13 mouse cellular contexts compared by ENCODE assay signal in genomic region chr9:77352432-77353175, GRCm38 (mm10). TPM values are rescaled to one million over a fixed set of nuclear protein-coding genes. Genes with fewer than 3 reads are reported as not detected.
DNase-seq lines count a peak whose midpoint lies in the region; ATAC-seq and TF ChIP-seq lines count a peak whose summit lies in the region.
"Had no signal": no experiment of that assay in that cellular context is flagged by ENCODE, and none has a peak within 500 bp of the region (broad histone marks: within the 10 kb centered on the region; RNA-seq: fewer than 3 reads in every experiment).

Mlip (minus strand) TSS chr9:77352969.

- H3K27me3 ChIP-seq in heart, postnatal 0 days (ENCODE audit: control insufficient read depth, insufficient read depth, low read length), result no peaks in the 10 kb centered on the region
- no peaks in the 10 kb centered on the region for H3K27me3 ChIP-seq in cerebellum, adult 2 months (ENCODE audit: control insufficient read depth, insufficient read depth, low read length)
- H3K27me3 ChIP-seq in hindbrain, embryonic 12.5 days, result no peaks in the 10 kb centered on the region
- H3K27me3 ChIP-seq: hindbrain, embryonic 15.5 days had no signal

- H3K9me3 ChIP-seq in heart, postnatal 0 days (replicated peaks; ENCODE audit: control insufficient read depth, low read length), result no peaks in the 10 kb centered on the region
- peaks cover 5% of the 10 kb centered on the region; the same call in 1 of the 2 replicates for H3K9me3 ChIP-seq in hindbrain, embryonic 12.5 days (replicated peaks)
- H3K9me3 ChIP-seq: forebrain, embryonic 10.5 days; hindbrain, embryonic 15.5 days had no signal

- ATAC-seq in heart, postnatal 0 days (ENCODE audit: insufficient read depth, low read depth), result peak; percentile 89
- ATAC-seq in hindbrain, embryonic 12.5 days (ENCODE audit: low FRiP score), result no peak

- no peak for TF ChIP-seq CTCF in layer of hippocampus, adult 2 months (conservative IDR thresholded peaks at IDR 0.05)
- TF ChIP-seq CTCF in heart, postnatal 0 days (IDR thresholded peaks at IDR 0.05; ENCODE audit: low read depth), result no peak
- TF ChIP-seq CTCF in cerebellum, adult 2 months (IDR thresholded peaks at IDR 0.05; ENCODE audit: borderline replicate concordance, insufficient read depth, low read depth, low read length), result no peak

- no peak for TF ChIP-seq POLR2A in cerebellum, adult 2 months (IDR thresholded peaks at IDR 0.05; ENCODE audit: borderline replicate concordance, insufficient read depth, low read length)

- no peak within 1 kb of the TSS for H3K4me3 ChIP-seq in layer of hippocampus, adult 2 months
- H3K4me3 ChIP-seq in heart, postnatal 0 days (ENCODE audit: low read depth, low read length), result peak within 1 kb of the TSS; percentile 33
- H3K4me3 ChIP-seq in cerebellum, adult 2 months (replicated peaks; ENCODE audit: insufficient read depth, low read depth, low read length), result no peak within 1 kb of the TSS
- no peak within 1 kb of the TSS for H3K4me3 ChIP-seq in hindbrain, embryonic 12.5 days
- H3K4me3 ChIP-seq: forebrain, embryonic 10.5 days; hindbrain, embryonic 15.5 days had no signal

- peak; percentile 75; the same call in 1 of the 2 replicates for TF ChIP-seq EP300 in heart, postnatal 0 days (IDR thresholded peaks at IDR 0.05; ENCODE audit: low read depth)

- no peak within 1 kb of the TSS for H3K27ac ChIP-seq in layer of hippocampus, adult 2 months
- peak within 1 kb of the TSS; percentile 81 for H3K27ac ChIP-seq in heart, postnatal 0 days (ENCODE audit: low read depth)
- H3K27ac ChIP-seq in cerebellum, adult 2 months (ENCODE audit: insufficient read depth, low read length), result no peak within 1 kb of the TSS
- H3K27ac ChIP-seq in hindbrain, embryonic 12.5 days, result no peak within 1 kb of the TSS
- H3K27ac ChIP-seq: forebrain, embryonic 10.5 days; hindbrain, embryonic 15.5 days had no signal

- H3K4me2 ChIP-seq in heart, postnatal 0 days (ENCODE audit: low read depth, low read length), result peak within 1 kb of the TSS; percentile 50
- H3K4me2 ChIP-seq in hindbrain, embryonic 12.5 days (replicated peaks), result no peak within 1 kb of the TSS
- H3K4me2 ChIP-seq: hindbrain, embryonic 15.5 days; lung, embryonic 14.5 days had no signal

- no peaks in the 10 kb centered on the region for H3K36me3 ChIP-seq in heart, postnatal 0 days (replicated peaks; ENCODE audit: control insufficient read depth, insufficient read depth, low read length)
- no peaks in the 10 kb centered on the region for H3K36me3 ChIP-seq in hindbrain, embryonic 12.5 days
- H3K36me3 ChIP-seq: forebrain, embryonic 10.5 days; hindbrain, embryonic 15.5 days had no signal

- intact Hi-C loops in gastrocnemius, postnatal 36 days (cut with DNase I), result no loop called here
- intact Hi-C loops in left cerebral cortex, postnatal 4 days (cut with DNase I), result no loop called here

- H3K9ac ChIP-seq in heart, postnatal 0 days (replicated peaks; ENCODE audit: low read depth, low read length), result no peak within 1 kb of the TSS; the same call in 1 of the 2 replicates
- H3K9ac ChIP-seq in hindbrain, embryonic 12.5 days, result no peak within 1 kb of the TSS
- H3K9ac ChIP-seq: hindbrain, embryonic 15.5 days; lung, embryonic 14.5 days had no signal

- 26% methylated on average over 14 of the region's 14 CpGs for WGBS in heart, postnatal 0 days
- WGBS in cerebellum, adult 2 months, result 74% methylated on average over 14 of the region's 14 CpGs
- WGBS in hindbrain, embryonic 12.5 days, result 76% methylated on average over 14 of the region's 14 CpGs

- DNase-seq in layer of hippocampus, adult 2 months (ENCODE audit: low spot score in 2 of 2), result no peak
- no peak for DNase-seq in layer of hippocampus, adult 9-10 months (ENCODE audit: low spot score)
- no peak for DNase-seq in gastrocnemius, postnatal 36 days
- peak; percentile 68 for DNase-seq in heart, postnatal 0 days (ENCODE audit: low spot score)
- no peak for DNase-seq in left cerebral cortex, postnatal 4 days
- DNase-seq in cerebellum, adult 2 months, result no peak
- DNase-seq in adrenal gland, adult (ENCODE audit: inconsistent age in 2 of 2, low spot score in 1 of 2), result no peak
- DNase-seq: cerebellum, postnatal 14 days; kidney, postnatal 14 days; lung, embryonic 14.5 days had no signal

- no peaks in the 10 kb centered on the region; the same call in 1 of the 2 replicates for H3K4me1 ChIP-seq in heart, postnatal 0 days (ENCODE audit: control insufficient read depth, insufficient read depth)
- no peaks in the 10 kb centered on the region for H3K4me1 ChIP-seq in cerebellum, adult 2 months (ENCODE audit: control insufficient read depth, insufficient read depth, low read length)
- H3K4me1 ChIP-seq in hindbrain, embryonic 12.5 days, result peaks cover 3% of the 10 kb centered on the region; the same call in 1 of the 2 replicates
- H3K4me1 ChIP-seq: forebrain, embryonic 10.5 days; hindbrain, embryonic 15.5 days had no signal

RNA-seq across cellular contexts. Expression of gene Mlip, which starts in this region (rescaled TPM):
- total RNA-seq in layer of hippocampus, adult 2 months (2021), result 10 to 100 TPM; 50.8 to 52.4 TPM
- total RNA-seq in gastrocnemius, postnatal 36 days (2021), result 10 to 100 TPM; 75.2 to 97.9 TPM
- 87.9 and 114 TPM in 2 replicates for total RNA-seq in heart, postnatal 0 days (2014; rRNA removed; ENCODE audit: low replicate concordance)
- 93.8 and 107 TPM in 2 replicates for polyA plus RNA-seq in heart, postnatal 0 days (2015; fragmentation: Nextera tagmentation; extraction: Ambion mirVana)
- total RNA-seq in left cerebral cortex, postnatal 4 days (2021), result 10 to 100 TPM; 68.4 to 71.5 TPM
- polyA plus RNA-seq in cerebellum, adult 2 months (2012; rRNA removed), result 3.9 and 4.6 TPM in 2 replicates
- 0.26 and 1.3 TPM in 2 replicates for polyA plus RNA-seq in hindbrain, embryonic 12.5 days (2016; fragmentation: Nextera tagmentation; extraction: Ambion mirVana)
- polyA plus RNA-seq: forebrain, embryonic 10.5 days had no signal

Comparison
In these comparisons a context has a peak if more than half of its experiments do, and no peak if none do; other contexts are left out.
1. RNA of gene Mlip (polyA plus RNA-seq): 93.8 to 107 TPM in heart, postnatal 0 days; 3.9 to 4.6 TPM in cerebellum, adult 2 months and 0.26 to 1.3 TPM in hindbrain, embryonic 12.5 days; every median in the first group is over 10 times any median in the second.